Comparison of ENCODE assay signal across 7 mouse cellular contexts in genomic region chr15:103482488-103482887, GRCm38 (mm10). TPM values are rescaled to one million over a fixed set of nuclear protein-coding genes. Genes with fewer than 3 reads are reported as not detected.
DNase-seq lines count a peak whose midpoint lies in the region; ATAC-seq lines count a peak whose summit lies in the region.

No protein-coding gene starts in this region.

- no peaks in the 10 kb centered on the region for H3K27me3 ChIP-seq in limb, embryonic 11.5 days (ENCODE audit: control insufficient read depth, insufficient read depth, low read length)
- peaks cover 6% of the 10 kb centered on the region; the same call in 1 of the 2 replicates for H3K27me3 ChIP-seq in limb, embryonic 10.5 days (ENCODE audit: low read depth, poor library complexity, severe bottlenecking)
- H3K27me3 ChIP-seq in forebrain, embryonic 16.5 days (replicated peaks; ENCODE audit: control insufficient read depth, insufficient read depth, low read length) = no peaks in the 10 kb centered on the region
- no peaks in the 10 kb centered on the region for H3K27me3 ChIP-seq in midbrain, embryonic 15.5 days (replicated peaks)

- no peak overlapping the region for H3K4me2 ChIP-seq in limb, embryonic 11.5 days (ENCODE audit: low read depth, severe bottlenecking)
- H3K4me2 ChIP-seq in forebrain, embryonic 16.5 days (ENCODE audit: low read length) = no peak overlapping the region
- H3K4me2 ChIP-seq in midbrain, embryonic 15.5 days = no peak overlapping the region

- H3K9ac ChIP-seq in limb, embryonic 11.5 days (ENCODE audit: low read length) = no peak overlapping the region
- no peak overlapping the region for H3K9ac ChIP-seq in forebrain, embryonic 16.5 days (replicated peaks; ENCODE audit: low read depth, low read length)
- no peak overlapping the region for H3K9ac ChIP-seq in midbrain, embryonic 15.5 days

- no peaks in the 10 kb centered on the region for H3K36me3 ChIP-seq in limb, embryonic 11.5 days (ENCODE audit: control insufficient read depth, insufficient read depth, low read length)
- H3K36me3 ChIP-seq in limb, embryonic 10.5 days = no peaks in the 10 kb centered on the region
- no peaks in the 10 kb centered on the region for H3K36me3 ChIP-seq in forebrain, embryonic 16.5 days (ENCODE audit: control insufficient read depth, insufficient read depth)
- no peaks in the 10 kb centered on the region for H3K36me3 ChIP-seq in midbrain, embryonic 15.5 days (replicated peaks)

- H3K4me1 ChIP-seq in limb, embryonic 11.5 days (ENCODE audit: control insufficient read depth, insufficient read depth, low read length) = no peaks in the 10 kb centered on the region
- H3K4me1 ChIP-seq in limb, embryonic 10.5 days = peaks cover 11% of the 10 kb centered on the region; the same call in 1 of the 2 replicates
- peaks cover 4% of the 10 kb centered on the region; the same call in 1 of the 2 replicates for H3K4me1 ChIP-seq in forebrain, embryonic 16.5 days (replicated peaks; ENCODE audit: control insufficient read depth, insufficient read depth, low read length)
- peaks cover 20% of the 10 kb centered on the region for H3K4me1 ChIP-seq in midbrain, embryonic 15.5 days

- no peak overlapping the region for H3K27ac ChIP-seq in limb, embryonic 11.5 days (replicated peaks; ENCODE audit: low read depth, low read length)
- no peak overlapping the region for H3K27ac ChIP-seq in limb, embryonic 10.5 days
- no peak overlapping the region for H3K27ac ChIP-seq in forebrain, embryonic 16.5 days (ENCODE audit: low read length)
- H3K27ac ChIP-seq in midbrain, embryonic 15.5 days = no peak overlapping the region

- 0% methylated on average over 1 of the region's 1 CpGs for WGBS in limb, embryonic 11.5 days
- WGBS in limb, embryonic 10.5 days = 0% methylated on average over 1 of the region's 1 CpGs
- 0% methylated on average over 1 of the region's 1 CpGs for WGBS in forebrain, embryonic 16.5 days
- WGBS in midbrain, embryonic 15.5 days = 0% methylated on average over 1 of the region's 1 CpGs

- no peaks in the 10 kb centered on the region for H3K9me3 ChIP-seq in limb, embryonic 11.5 days (ENCODE audit: control insufficient read depth, low read length)
- no peaks in the 10 kb centered on the region for H3K9me3 ChIP-seq in limb, embryonic 10.5 days (replicated peaks)
- H3K9me3 ChIP-seq in forebrain, embryonic 16.5 days (ENCODE audit: control insufficient read depth, low read length) = no peaks in the 10 kb centered on the region
- H3K9me3 ChIP-seq in midbrain, embryonic 15.5 days = no peaks in the 10 kb centered on the region

- DNase-seq in limb, embryonic 11.5 days (ENCODE audit: low spot score) = peak; percentile 72
- no peak for DNase-seq in limb, embryonic 10.5 days (ENCODE audit: low spot score)
- peak; percentile 34 for DNase-seq in adrenal gland, postnatal 25 days
- no peak for DNase-seq in MN1 (ENCODE audit: low spot score)
- DNase-seq in thymus, postnatal 36 days = no peak

- no peak overlapping the region for H3K4me3 ChIP-seq in limb, embryonic 11.5 days (ENCODE audit: low read depth, low read length)
- no peak overlapping the region for H3K4me3 ChIP-seq in limb, embryonic 10.5 days
- no peak overlapping the region for H3K4me3 ChIP-seq in forebrain, embryonic 16.5 days (replicated peaks; ENCODE audit: low read length)
- H3K4me3 ChIP-seq in midbrain, embryonic 15.5 days = no peak overlapping the region

- ATAC-seq in limb, embryonic 11.5 days (ENCODE audit: insufficient number of reproducible peaks, low FRiP score, low TSS enrichment, low read depth) = peak; percentile 67; the same call in 1 of the 2 replicates
- peak; percentile 74 for ATAC-seq in forebrain, embryonic 16.5 days
- peak; percentile 76 for ATAC-seq in midbrain, embryonic 15.5 days (replicated peaks)

RNA-seq across cellular contexts. Expression of gene Pde1b, which starts 20.3 kb away (rescaled TPM):
- polyA plus RNA-seq in limb, embryonic 11.5 days (2014; fragmentation: Nextera tagmentation; extraction: Ambion mirVana) = 3.0 and 3.5 TPM in 2 replicates
- 2.0 and 2.9 TPM in 2 replicates for polyA plus RNA-seq in limb, embryonic 10.5 days (2016; fragmentation: Nextera tagmentation; extraction: Ambion mirVana)
- 5.2 and 8.1 TPM in 2 replicates for total RNA-seq in adrenal gland, postnatal 25 days (2021)
- polyA plus RNA-seq in forebrain, embryonic 16.5 days (2015; fragmentation: Nextera tagmentation; extraction: Ambion mirVana) = 71.0 and 77.1 TPM in 2 replicates
- 87.2 and 87.4 TPM in 2 replicates for polyA plus RNA-seq in midbrain, embryonic 15.5 days (2015; fragmentation: Nextera tagmentation; extraction: Ambion mirVana)

RNA-seq across cellular contexts. Expression of gene Nckap1l, which starts 28.9 kb away (rescaled TPM):
- polyA plus RNA-seq in limb, embryonic 11.5 days (2014; fragmentation: Nextera tagmentation; extraction: Ambion mirVana) = 1.2 and 1.3 TPM in 2 replicates
- polyA plus RNA-seq in limb, embryonic 10.5 days (2016; fragmentation: Nextera tagmentation; extraction: Ambion mirVana) = 1.1 and 1.4 TPM in 2 replicates
- total RNA-seq in adrenal gland, postnatal 25 days (2021) = 2.5 and 3.0 TPM in 2 replicates
- polyA plus RNA-seq in forebrain, embryonic 16.5 days (2015; fragmentation: Nextera tagmentation; extraction: Ambion mirVana) = 1.6 and 1.7 TPM in 2 replicates
- polyA plus RNA-seq in midbrain, embryonic 15.5 days (2015; fragmentation: Nextera tagmentation; extraction: Ambion mirVana) = 1.8 and 1.9 TPM in 2 replicates

RNA-seq across cellular contexts. Expression of gene Gtsf2, which starts 34.2 kb away (rescaled TPM):
- not detected in 2 replicates for polyA plus RNA-seq in limb, embryonic 11.5 days (2014; fragmentation: Nextera tagmentation; extraction: Ambion mirVana)
- not detected in 2 replicates for polyA plus RNA-seq in limb, embryonic 10.5 days (2016; fragmentation: Nextera tagmentation; extraction: Ambion mirVana)
- not detected in 2 replicates for total RNA-seq in adrenal gland, postnatal 25 days (2021)
- not detected in 2 replicates for polyA plus RNA-seq in forebrain, embryonic 16.5 days (2015; fragmentation: Nextera tagmentation; extraction: Ambion mirVana)
- polyA plus RNA-seq in midbrain, embryonic 15.5 days (2015; fragmentation: Nextera tagmentation; extraction: Ambion mirVana) = not detected in 2 replicates

RNA-seq across cellular contexts. Expression of gene Gtsf1, which starts 52.2 kb away (rescaled TPM):
- polyA plus RNA-seq in limb, embryonic 11.5 days (2014; fragmentation: Nextera tagmentation; extraction: Ambion mirVana) = not detected in 2 replicates
- polyA plus RNA-seq in limb, embryonic 10.5 days (2016; fragmentation: Nextera tagmentation; extraction: Ambion mirVana) = not detected in 2 replicates
- not detected in 2 replicates for total RNA-seq in adrenal gland, postnatal 25 days (2021)
- polyA plus RNA-seq in forebrain, embryonic 16.5 days (2015; fragmentation: Nextera tagmentation; extraction: Ambion mirVana) = not detected in 2 replicates
- not detected in 2 replicates for polyA plus RNA-seq in midbrain, embryonic 15.5 days (2015; fragmentation: Nextera tagmentation; extraction: Ambion mirVana)

RNA-seq across cellular contexts. Expression of gene Ppp1r1a, which starts 55.3 kb away (rescaled TPM):
- polyA plus RNA-seq in limb, embryonic 11.5 days (2014; fragmentation: Nextera tagmentation; extraction: Ambion mirVana) = 8.4 and 10.3 TPM in 2 replicates
- 3.5 and 6.5 TPM in 2 replicates for polyA plus RNA-seq in limb, embryonic 10.5 days (2016; fragmentation: Nextera tagmentation; extraction: Ambion mirVana)
- total RNA-seq in adrenal gland, postnatal 25 days (2021) = 9.2 and 10.1 TPM in 2 replicates
- 89.0 and 108 TPM in 2 replicates for polyA plus RNA-seq in forebrain, embryonic 16.5 days (2015; fragmentation: Nextera tagmentation; extraction: Ambion mirVana)
- polyA plus RNA-seq in midbrain, embryonic 15.5 days (2015; fragmentation: Nextera tagmentation; extraction: Ambion mirVana) = 135 and 139 TPM in 2 replicates

Comparison
In these comparisons a context has a peak if more than half of its experiments do, and no peak if none do; other contexts are left out.
1. DNase-seq: peak in limb, embryonic 11.5 days (single experiment) and adrenal gland, postnatal 25 days (single experiment); none in limb, embryonic 10.5 days (single experiment), MN1 (single experiment) and thymus, postnatal 36 days (0 of 2).
2. RNA of gene Pde1b, which starts 20.3 kb away (polyA plus RNA-seq): 87.2 to 87.4 TPM in midbrain, embryonic 15.5 days and 71.0 to 77.1 TPM in forebrain, embryonic 16.5 days; 3.0 to 3.5 TPM in limb, embryonic 11.5 days and 2.0 to 2.9 TPM in limb, embryonic 10.5 days; every median in the first group is over 10 times any median in the second.
3. Peak in every context shown above with its lines, with median percentiles within 50 percentile points of each other: ATAC-seq.